Mouse (Mus musculus): ENCODE results near the gene Phtf2.
A peak's percentile ranks its signal among the peaks of the same experiment; 100 is the strongest.

GRCm38 (mm10) chr5:20738795-20739194, 143.1 kb downstream of the Phtf2 start:
- TF ChIP-seq CTCF (IDR thresholded peaks at IDR 0.05; ENCODE audit: low read depth) (peak; percentile 28; the same call in 1 of the 2 replicates), EP300 (IDR thresholded peaks at IDR 0.05; ENCODE audit: low read depth) (no peak)
